Mouse (Mus musculus) liver, embryonic 15.5 days (tissue): ENCODE measurements around the gene Aspscr1. TPM values are rescaled to one million over a fixed set of nuclear protein-coding genes. Genes with fewer than 3 reads are reported as not detected.

ENCODE experiments used
- ATAC-seq: fragments of 200-750 bp; cut with Nextera tagmentation; 2 replicates; pipeline ENCODE4 v1.8.0; 2017; ENCODE audit warnings: moderate number of reproducible peaks, mild to moderate bottlenecking, moderate library complexity; ENCODE audit not compliant: insufficient read depth
- H3K27ac ChIP-seq: fragments of 300-500 bp; sonication (generic); replicated peaks from 2 replicates; pipeline ENCODE4 v1.5.1; 2015; ENCODE audit warnings: mild to moderate bottlenecking, inconsistent platforms
- H3K27me3 ChIP-seq: fragments of 300-500 bp; sonication (generic); 2 replicates; pipeline ENCODE4 v1.6.1; 2015; ENCODE audit warnings: mild to moderate bottlenecking, inconsistent platforms
- H3K36me3 ChIP-seq: fragments of 300-500 bp; sonication (generic); replicated peaks from 2 replicates; pipeline ENCODE4 v1.6.1; 2015; ENCODE audit warnings: moderate library complexity, mild to moderate bottlenecking, inconsistent platforms
- H3K4me1 ChIP-seq: fragments of 300-500 bp; sonication (generic); replicated peaks from 2 replicates; pipeline ENCODE4 v1.6.1; 2015; ENCODE audit warnings: inconsistent platforms
- H3K4me2 ChIP-seq: fragments of 300-500 bp; sonication (generic); 2 replicates; pipeline ENCODE4 v1.6.1; 2015; ENCODE audit warnings: moderate library complexity, mild to moderate bottlenecking, inconsistent platforms
- H3K4me3 ChIP-seq: fragments of 300-500 bp; sonication (generic); replicated peaks from 2 replicates; pipeline ENCODE4 v1.5.1; 2015; ENCODE audit warnings: mild to moderate bottlenecking, inconsistent platforms
- H3K9ac ChIP-seq: fragments of 300-500 bp; sonication (generic); 2 replicates; pipeline ENCODE4 v1.6.1; 2015; ENCODE audit warnings: moderate library complexity, mild to moderate bottlenecking, inconsistent platforms
- H3K9me3 ChIP-seq: fragments of 300-500 bp; sonication (generic); replicated peaks from 2 replicates; pipeline ENCODE4 v1.6.1; 2016; ENCODE audit warnings: inconsistent platforms
- WGBS: fragments of 180-500 bp; shearing (Covaris S2); methylation state at CpG from one replicate; pipeline ENCODE4 v1.1.7; 2015; ENCODE audit warnings: mixed read lengths; ENCODE audit not compliant: insufficient replicate concordance; 5-methylcytosine and 5-hydroxymethylcytosine counted together
- polyA plus RNA-seq: library from polyadenylated mRNA; unstranded; fragments of >200 nt; fragmentation: Nextera tagmentation; extraction: Ambion mirVana; gene quantifications from 2 replicates; pipeline ENCODE4 v1.2.1, GENCODE M21; 2015

Gene Aspscr1
- polyA plus RNA-seq, 1 experiment from 2014 or later: 45.1 TPM

- WGBS: under 1% methylated on average over 15 of the region's 15 CpGs
- H3K9ac ChIP-seq: peak within 1 kb of the TSS; percentile 65
- no peaks in the 10 kb centered on the region for H3K36me3 ChIP-seq
- H3K27ac ChIP-seq: 0 out of 2 replicates have a peak within 1 kb of the TSS, but pooled peaks have one; percentile 11
- H3K9me3 ChIP-seq: no peaks in the 10 kb centered on the region
- ATAC-seq: peak; percentile 95
- H3K4me1 ChIP-seq: peaks cover 32% of the 10 kb centered on the region
- peaks cover 56% of the 10 kb centered on the region for H3K27me3 ChIP-seq
- H3K4me3 ChIP-seq: peak within 1 kb of the TSS; percentile 62
- H3K4me2 ChIP-seq: peak within 1 kb of the TSS; percentile 98
Observed at GRCm38 (mm10) chr11:120643601-120643987, 29.2 kb upstream of the Aspscr1 start, which contains the start of gene Pycr1. TSS of gene Pycr1 (minus strand) at chr11:120643769.

GRCm38 (mm10) chr11:120647047-120647830 lies 25.5 kb upstream of the Aspscr1 start:
- 0 out of 2 replicates have a peak overlapping the region, but pooled peaks have one; percentile 15 for H3K9ac ChIP-seq
- no peak overlapping the region for H3K27ac ChIP-seq
- peaks cover 32% of the 10 kb centered on the region for H3K4me1 ChIP-seq
- WGBS: 79% methylated on average over 35 of the region's 35 CpGs
- H3K36me3 ChIP-seq: no peaks in the 10 kb centered on the region
- H3K9me3 ChIP-seq: no peaks in the 10 kb centered on the region
- H3K27me3 ChIP-seq: peaks cover 56% of the 10 kb centered on the region
- H3K4me3 ChIP-seq: peak overlapping the region; percentile 42
- no peak for ATAC-seq
- peak overlapping the region; percentile 62 for H3K4me2 ChIP-seq

GRCm38 (mm10) chr11:120648001-120648476 lies 24.7 kb upstream of the Aspscr1 start, which contains the start of gene Myadml2:
TSS of gene Myadml2 (minus strand) at chr11:120648158.
- WGBS: 7% methylated on average over 13 of the region's 13 CpGs
- peak within 1 kb of the TSS; percentile 15; the same call in 1 of the 2 replicates for H3K9ac ChIP-seq
- H3K9me3 ChIP-seq: no peaks in the 10 kb centered on the region
- H3K4me1 ChIP-seq: peaks cover 24% of the 10 kb centered on the region
- H3K4me3 ChIP-seq: peak within 1 kb of the TSS; percentile 42
- no peak for ATAC-seq
- H3K4me2 ChIP-seq: peak within 1 kb of the TSS; percentile 62
- H3K27me3 ChIP-seq: peaks cover 48% of the 10 kb centered on the region
- H3K36me3 ChIP-seq: no peaks in the 10 kb centered on the region
- no peak within 1 kb of the TSS; the same call in 1 of the 2 replicates for H3K27ac ChIP-seq

- WGBS: 55% methylated on average over 3 of the region's 3 CpGs
- peaks cover 56% of the 10 kb centered on the region for H3K27me3 ChIP-seq
- no peak overlapping the region for H3K4me2 ChIP-seq
Observed at GRCm38 (mm10) chr11:120651872-120652271, 20.9 kb upstream of the Aspscr1 start.

GRCm38 (mm10) chr11:120654741-120655140 lies 18.0 kb upstream of the Aspscr1 start:
- Histone ChIP-seq H3K4me2 (no peak overlapping the region), H3K4me1 (peaks cover 9% of the 10 kb centered on the region), H3K9me3 (no peaks in the 10 kb centered on the region), H3K36me3 (no peaks in the 10 kb centered on the region), H3K4me3 (no peak overlapping the region), H3K27ac (no peak overlapping the region), H3K9ac (no peak overlapping the region), H3K27me3 (peaks cover 67% of the 10 kb centered on the region)
- 52% methylated on average over 3 of the region's 3 CpGs for WGBS
- ATAC-seq: no peak

More at GRCm38 (mm10) chr11:120651872-120652271, 20.9 kb upstream of the Aspscr1 start:
- no peak for ATAC-seq
- Histone ChIP-seq H3K36me3 (no peaks in the 10 kb centered on the region), H3K9ac (no peak overlapping the region), H3K4me1 (peaks cover 10% of the 10 kb centered on the region), H3K27ac (no peak overlapping the region), H3K9me3 (no peaks in the 10 kb centered on the region), H3K4me3 (no peak overlapping the region)

- Histone ChIP-seq H3K36me3 (no peaks in the 10 kb centered on the region), H3K9ac (no peak overlapping the region), H3K4me3 (no peak overlapping the region), H3K9me3 (no peaks in the 10 kb centered on the region), H3K4me2 (no peak overlapping the region), H3K4me1 (peaks cover 25% of the 10 kb centered on the region), H3K27me3 (peaks cover 80% of the 10 kb centered on the region), H3K27ac (no peak overlapping the region)
- 78% methylated on average over 4 of the region's 4 CpGs for WGBS
- no peak for ATAC-seq
Observed at GRCm38 (mm10) chr11:120657301-120657700, 15.5 kb upstream of the Aspscr1 start.

GRCm38 (mm10) chr11:120658876-120659410 lies 13.8 kb upstream of the Aspscr1 start:
- Histone ChIP-seq H3K27me3 (peaks cover 95% of the 10 kb centered on the region), H3K9ac (no peak overlapping the region), H3K4me1 (peaks cover 25% of the 10 kb centered on the region), H3K4me3 (no peak overlapping the region), H3K27ac (no peak overlapping the region), H3K9me3 (no peaks in the 10 kb centered on the region), H3K4me2 (peak overlapping the region; percentile 18), H3K36me3 (no peaks in the 10 kb centered on the region)
- no peak for ATAC-seq
- WGBS: 4% methylated on average over 24 of the region's 24 CpGs

GRCm38 (mm10) chr11:120659509-120660300 lies 13.1 kb upstream of the Aspscr1 start:
- H3K27ac ChIP-seq: no peak overlapping the region
- H3K27me3 ChIP-seq: peaks cover 94% of the 10 kb centered on the region
- 0 out of 2 replicates have a peak, but pooled peaks have one; percentile 9 for ATAC-seq
- no peaks in the 10 kb centered on the region for H3K36me3 ChIP-seq
- 3% methylated on average over 50 of the region's 50 CpGs for WGBS
- H3K9me3 ChIP-seq: no peaks in the 10 kb centered on the region
- H3K4me3 ChIP-seq: peak overlapping the region; percentile 45
- H3K4me2 ChIP-seq: peak overlapping the region; percentile 66
- peaks cover 25% of the 10 kb centered on the region for H3K4me1 ChIP-seq
- no peak overlapping the region for H3K9ac ChIP-seq

GRCm38 (mm10) chr11:120660301-120661075 lies 12.3 kb upstream of the Aspscr1 start:
- WGBS: under 1% methylated on average over 93 of the region's 95 CpGs
- Histone ChIP-seq H3K36me3 (no peaks in the 10 kb centered on the region), H3K9me3 (no peaks in the 10 kb centered on the region), H3K27ac (no peak overlapping the region), H3K4me2 (peak overlapping the region; percentile 66), H3K27me3 (peaks cover 97% of the 10 kb centered on the region), H3K4me1 (peaks cover 25% of the 10 kb centered on the region), H3K9ac (no peak overlapping the region), H3K4me3 (peak overlapping the region; percentile 45)
- ATAC-seq: peak; percentile 23; the same call in 1 of the 2 replicates

- Histone ChIP-seq H3K9ac (no peak within 1 kb of the TSS), H3K4me3 (peak within 1 kb of the TSS; percentile 45), H3K9me3 (no peaks in the 10 kb centered on the region), H3K4me1 (peaks cover 25% of the 10 kb centered on the region), H3K27me3 (peaks cover 98% of the 10 kb centered on the region), H3K36me3 (no peaks in the 10 kb centered on the region), H3K27ac (no peak within 1 kb of the TSS), H3K4me2 (peak within 1 kb of the TSS; percentile 66)
- WGBS: 1% methylated on average over 35 of the region's 35 CpGs
- ATAC-seq: no peak
Observed at GRCm38 (mm10) chr11:120661076-120661460, 11.7 kb upstream of the Aspscr1 start, which contains the start of gene Notum. TSS of gene Notum (minus strand) at chr11:120661175.
